Mouse (Mus musculus): Measurements from ENCODE around the gene Rasal2. TPM values are rescaled to one million over a fixed set of nuclear protein-coding genes. Genes with fewer than 3 reads are reported as not detected.

Gene Rasal2
- polyA plus RNA-seq, 1 experiment from 2014 or later, result 23.8 TPM

DNA sequence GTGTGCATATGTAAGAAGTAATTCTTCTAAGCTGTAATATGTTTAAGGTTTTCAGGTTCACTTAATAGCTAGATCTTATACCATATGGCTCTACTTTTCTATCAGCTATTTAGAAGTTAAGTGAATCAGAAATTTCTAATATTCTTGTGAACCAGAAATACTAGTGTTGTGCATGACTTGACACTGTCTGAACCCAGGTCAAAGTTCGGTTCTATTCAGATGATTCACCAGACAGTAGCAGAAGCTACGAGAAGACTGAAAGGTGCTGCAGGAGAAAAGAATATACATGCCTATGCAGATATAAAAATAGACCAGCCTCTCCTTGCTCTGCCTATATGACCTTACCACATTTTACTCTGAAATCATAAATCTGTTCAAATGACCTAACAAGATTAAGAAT lies 182.0 kb downstream of the Rasal2 start:
- no peak overlapping the region for H3K9ac ChIP-seq (ENCODE audit: low read length)
- no peaks in the 10 kb centered on the region for H3K36me3 ChIP-seq (ENCODE audit: control insufficient read depth, insufficient read depth, low read length)
- no peak overlapping the region for H3K4me2 ChIP-seq
- ATAC-seq (ENCODE audit: low FRiP score), result no peak
- H3K9me3 ChIP-seq (ENCODE audit: control insufficient read depth, low read length), result no peaks in the 10 kb centered on the region
- H3K27ac ChIP-seq (ENCODE audit: low read depth, low read length), result no peak overlapping the region
- no peak for DNase-seq (ENCODE audit: low spot score, missing footprints)
- H3K27me3 ChIP-seq (ENCODE audit: control insufficient read depth, insufficient read depth, low read length), result no peaks in the 10 kb centered on the region
- peaks cover 9% of the 10 kb centered on the region; the same call in 1 of the 2 replicates for H3K4me1 ChIP-seq (ENCODE audit: control insufficient read depth, insufficient read depth, low read length)
- WGBS, result 66% methylated on average over 2 of the region's 2 CpGs
- H3K4me3 ChIP-seq (ENCODE audit: low read depth, low read length), result no peak overlapping the region

DNA sequence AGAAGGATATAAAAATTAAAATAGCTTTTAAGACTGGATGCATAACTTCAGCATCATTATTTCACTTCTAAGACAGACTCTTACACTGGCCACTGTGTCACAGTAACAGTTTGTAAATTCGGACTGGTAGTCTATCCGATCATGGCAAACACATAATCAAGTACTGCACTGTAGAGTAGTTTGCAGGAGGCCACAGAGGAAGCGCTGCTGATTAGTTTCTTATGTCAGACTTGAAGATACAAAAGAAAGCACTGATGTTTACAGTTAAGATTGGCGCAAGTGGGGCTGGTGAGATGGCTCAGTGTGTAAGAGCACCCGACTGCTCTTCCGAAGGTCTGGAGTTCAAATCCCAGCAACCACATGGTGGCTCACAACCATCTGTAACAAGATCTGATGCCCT lies 187.4 kb downstream of the Rasal2 start:
- no peak for ATAC-seq (ENCODE audit: low FRiP score)
- no peak for DNase-seq (ENCODE audit: low spot score, missing footprints)
- Histone ChIP-seq H3K9ac (ENCODE audit: low read length) (no peak overlapping the region), H3K27me3 (ENCODE audit: control insufficient read depth, insufficient read depth, low read length) (no peaks in the 10 kb centered on the region), H3K4me2 (no peak overlapping the region), H3K9me3 (ENCODE audit: control insufficient read depth, low read length) (no peaks in the 10 kb centered on the region), H3K36me3 (ENCODE audit: control insufficient read depth, insufficient read depth, low read length) (no peaks in the 10 kb centered on the region), H3K4me3 (ENCODE audit: low read depth, low read length) (no peak overlapping the region), H3K4me1 (ENCODE audit: control insufficient read depth, insufficient read depth, low read length) (peaks cover 2% of the 10 kb centered on the region; the same call in 1 of the 2 replicates), H3K27ac (ENCODE audit: low read depth, low read length) (no peak overlapping the region)
- WGBS, result 93% methylated on average over 6 of the region's 6 CpGs

DNA sequence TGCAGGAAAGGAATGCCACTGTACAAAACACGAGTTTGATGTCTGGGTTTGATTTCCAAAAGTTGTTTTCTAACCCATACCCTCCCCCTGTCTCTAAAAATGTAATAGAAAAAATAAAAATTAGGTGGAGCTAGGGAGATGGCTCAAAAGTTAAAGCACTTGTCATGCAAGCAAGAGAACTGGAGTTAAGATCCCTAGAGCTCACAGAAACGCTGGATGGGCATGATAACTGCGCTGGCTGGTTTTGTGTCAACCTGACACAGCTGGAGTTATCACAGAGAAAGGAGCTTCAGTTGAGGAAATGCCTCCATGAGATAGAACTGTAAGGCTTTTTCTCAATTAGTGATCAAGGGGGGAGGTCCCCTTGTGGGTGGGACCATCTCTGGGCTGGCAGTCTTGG lies 191.5 kb downstream of the Rasal2 start:
- Histone ChIP-seq H3K27me3 (ENCODE audit: control insufficient read depth, insufficient read depth, low read length) (no peaks in the 10 kb centered on the region), H3K9me3 (ENCODE audit: control insufficient read depth, low read length) (no peaks in the 10 kb centered on the region), H3K4me3 (ENCODE audit: low read depth, low read length) (no peak overlapping the region), H3K36me3 (ENCODE audit: control insufficient read depth, insufficient read depth, low read length) (no peaks in the 10 kb centered on the region), H3K4me1 (ENCODE audit: control insufficient read depth, insufficient read depth, low read length) (no peaks in the 10 kb centered on the region), H3K27ac (ENCODE audit: low read depth, low read length) (no peak overlapping the region), H3K4me2 (no peak overlapping the region), H3K9ac (ENCODE audit: low read length) (no peak overlapping the region)
- DNase-seq (ENCODE audit: low spot score, missing footprints) (no peak), ATAC-seq (ENCODE audit: low FRiP score) (no peak)
- WGBS, result 89% methylated on average over 3 of the region's 3 CpGs

DNA sequence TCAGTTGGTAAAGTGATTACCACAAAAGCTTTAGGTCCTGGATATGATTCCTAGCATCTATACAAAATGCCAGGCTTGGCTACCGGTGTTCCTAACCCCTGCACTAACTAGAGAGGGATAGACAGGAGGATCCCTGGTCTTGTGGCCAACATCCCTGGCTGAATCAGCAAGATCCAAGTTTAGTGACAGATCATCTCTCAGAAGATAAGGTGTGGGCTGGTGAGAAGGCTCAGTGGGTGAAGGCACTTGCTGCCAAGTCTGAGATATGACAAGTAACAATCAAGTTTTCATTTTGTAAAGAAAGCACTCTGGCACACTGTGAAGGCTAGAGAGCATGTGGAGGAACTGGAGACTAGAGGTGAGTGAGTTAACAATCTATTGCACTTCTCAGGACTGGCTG lies 191.9 kb downstream of the Rasal2 start:
- WGBS, result 93% methylated on average over 1 of the region's 1 CpGs
- ATAC-seq (ENCODE audit: low FRiP score) (no peak), DNase-seq (ENCODE audit: low spot score, missing footprints) (no peak)
- Histone ChIP-seq H3K27ac (ENCODE audit: low read depth, low read length) (no peak overlapping the region), H3K4me2 (no peak overlapping the region), H3K36me3 (ENCODE audit: control insufficient read depth, insufficient read depth, low read length) (no peaks in the 10 kb centered on the region), H3K9ac (ENCODE audit: low read length) (no peak overlapping the region), H3K4me3 (ENCODE audit: low read depth, low read length) (no peak overlapping the region), H3K4me1 (ENCODE audit: control insufficient read depth, insufficient read depth, low read length) (no peaks in the 10 kb centered on the region), H3K9me3 (ENCODE audit: control insufficient read depth, low read length) (no peaks in the 10 kb centered on the region), H3K27me3 (ENCODE audit: control insufficient read depth, insufficient read depth, low read length) (no peaks in the 10 kb centered on the region)

DNA sequence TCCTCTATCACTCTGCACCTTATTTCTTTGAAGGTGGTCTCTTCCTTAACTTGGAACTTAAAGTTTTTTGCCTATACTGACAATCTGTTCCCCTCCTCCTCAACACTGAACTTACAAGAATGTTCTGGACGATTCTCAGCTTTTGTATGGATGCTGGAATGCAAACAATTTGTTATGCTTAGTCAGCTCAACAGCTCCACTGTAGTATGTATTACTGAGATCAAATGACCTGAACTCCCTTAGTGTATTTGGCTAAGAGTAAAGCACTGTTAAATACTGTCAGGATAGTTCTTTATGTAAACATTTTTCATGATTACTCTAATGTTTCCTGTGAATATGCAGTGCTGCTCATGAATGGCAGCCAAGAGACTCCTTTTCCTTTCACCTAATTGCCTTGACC lies 203.6 kb downstream of the Rasal2 start:
- no peaks in the 10 kb centered on the region for H3K36me3 ChIP-seq (ENCODE audit: control insufficient read depth, insufficient read depth, low read length)
- H3K27ac ChIP-seq (ENCODE audit: low read depth, low read length), result no peak overlapping the region
- no peak overlapping the region for H3K9ac ChIP-seq (ENCODE audit: low read length)
- 55% methylated on average over 1 of the region's 1 CpGs for WGBS
- no peaks in the 10 kb centered on the region for H3K4me1 ChIP-seq (ENCODE audit: control insufficient read depth, insufficient read depth, low read length)
- H3K4me2 ChIP-seq, result no peak overlapping the region
- H3K4me3 ChIP-seq (ENCODE audit: low read depth, low read length), result no peak overlapping the region
- H3K27me3 ChIP-seq (ENCODE audit: control insufficient read depth, insufficient read depth, low read length), result no peaks in the 10 kb centered on the region
- DNase-seq (ENCODE audit: low spot score, missing footprints) (no peak), ATAC-seq (ENCODE audit: low FRiP score) (no peak)
- H3K9me3 ChIP-seq (ENCODE audit: control insufficient read depth, low read length), result no peaks in the 10 kb centered on the region

DNA sequence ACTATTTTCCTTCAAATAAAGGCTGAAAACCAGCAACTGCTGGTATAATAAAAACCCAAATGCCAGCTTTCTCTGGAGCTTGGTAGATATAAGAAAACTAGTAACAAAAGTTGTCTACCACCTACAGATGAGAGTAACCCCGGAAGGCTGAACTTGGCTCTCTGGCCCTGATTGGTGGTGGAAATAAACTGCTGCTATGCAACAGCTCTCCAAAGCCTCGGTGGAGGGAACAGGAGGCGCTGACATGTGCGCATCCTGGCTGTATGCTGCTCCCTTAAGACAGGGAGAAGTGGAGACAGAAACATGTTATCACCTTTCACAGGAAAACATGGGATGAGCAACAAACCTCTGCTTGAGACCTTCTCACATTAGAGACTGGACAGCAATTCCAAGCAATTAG lies 206.7 kb downstream of the Rasal2 start:
- Histone ChIP-seq H3K4me2 (no peak overlapping the region), H3K4me3 (ENCODE audit: low read depth, low read length) (no peak overlapping the region), H3K27me3 (ENCODE audit: control insufficient read depth, insufficient read depth, low read length) (no peaks in the 10 kb centered on the region), H3K9ac (ENCODE audit: low read length) (no peak overlapping the region), H3K9me3 (ENCODE audit: control insufficient read depth, low read length) (no peaks in the 10 kb centered on the region), H3K36me3 (ENCODE audit: control insufficient read depth, insufficient read depth, low read length) (no peaks in the 10 kb centered on the region), H3K4me1 (ENCODE audit: control insufficient read depth, insufficient read depth, low read length) (no peaks in the 10 kb centered on the region), H3K27ac (ENCODE audit: low read depth, low read length) (no peak overlapping the region)
- DNase-seq (ENCODE audit: low spot score, missing footprints) (no peak), ATAC-seq (ENCODE audit: low FRiP score) (no peak)
- WGBS, result 80% methylated on average over 4 of the region's 4 CpGs

DNA sequence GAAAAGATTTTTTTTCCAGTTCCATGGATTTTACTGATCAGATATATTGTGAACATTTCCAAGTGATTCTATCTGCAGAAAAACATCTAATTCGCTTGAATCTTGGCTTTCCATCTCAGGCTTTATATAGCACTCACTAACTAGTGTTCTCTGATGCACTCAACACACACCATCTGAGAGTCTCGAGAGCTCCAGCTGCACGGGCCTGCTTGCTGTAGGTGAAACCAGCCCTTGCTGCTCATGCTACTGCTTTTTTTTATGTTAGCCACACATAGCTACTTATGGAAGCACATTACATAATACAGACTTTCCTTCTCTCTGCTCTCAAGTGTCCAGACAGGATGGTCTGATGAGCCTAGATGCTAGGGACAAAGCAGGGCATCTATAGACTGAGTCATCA lies 229.4 kb downstream of the Rasal2 start:
- no peak for DNase-seq (ENCODE audit: low spot score, missing footprints)
- Histone ChIP-seq H3K9ac (ENCODE audit: low read length) (no peak overlapping the region), H3K27ac (ENCODE audit: low read depth, low read length) (no peak overlapping the region), H3K4me3 (ENCODE audit: low read depth, low read length) (no peak overlapping the region), H3K4me1 (ENCODE audit: control insufficient read depth, insufficient read depth, low read length) (peaks cover 9% of the 10 kb centered on the region), H3K4me2 (no peak overlapping the region), H3K9me3 (ENCODE audit: control insufficient read depth, low read length) (no peaks in the 10 kb centered on the region), H3K27me3 (ENCODE audit: control insufficient read depth, insufficient read depth, low read length) (no peaks in the 10 kb centered on the region), H3K36me3 (ENCODE audit: control insufficient read depth, insufficient read depth, low read length) (no peaks in the 10 kb centered on the region)
- WGBS, result 60% methylated on average over 3 of the region's 3 CpGs
- ATAC-seq (ENCODE audit: low FRiP score), result no peak

DNA sequence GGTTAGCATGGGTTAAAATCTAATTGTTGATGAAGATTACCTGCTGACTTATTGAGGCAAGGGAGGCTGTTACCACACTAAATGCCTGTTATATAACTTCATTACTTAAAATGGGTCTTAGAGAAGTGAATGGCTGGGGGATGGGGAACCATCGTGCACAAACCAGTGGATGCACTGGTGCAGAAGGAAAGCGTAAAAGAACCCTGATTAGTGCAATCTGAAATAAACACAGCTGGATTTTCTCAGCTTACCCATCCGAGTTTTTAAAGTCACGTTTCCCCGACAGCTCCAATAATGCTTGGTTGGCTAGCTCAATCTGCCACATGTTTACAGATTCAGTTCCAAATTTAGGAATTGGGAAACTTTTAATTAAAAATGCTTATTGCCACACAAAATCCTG lies 230.0 kb downstream of the Rasal2 start:
- 20% methylated on average over 5 of the region's 5 CpGs for WGBS
- Histone ChIP-seq H3K4me3 (ENCODE audit: low read depth, low read length) (no peak overlapping the region), H3K36me3 (ENCODE audit: control insufficient read depth, insufficient read depth, low read length) (no peaks in the 10 kb centered on the region), H3K4me1 (ENCODE audit: control insufficient read depth, insufficient read depth, low read length) (peaks cover 9% of the 10 kb centered on the region), H3K27me3 (ENCODE audit: control insufficient read depth, insufficient read depth, low read length) (no peaks in the 10 kb centered on the region), H3K4me2 (no peak overlapping the region), H3K9ac (ENCODE audit: low read length) (no peak overlapping the region), H3K27ac (ENCODE audit: low read depth, low read length) (no peak overlapping the region), H3K9me3 (ENCODE audit: control insufficient read depth, low read length) (no peaks in the 10 kb centered on the region)
- DNase-seq (ENCODE audit: low spot score, missing footprints), result no peak
- ATAC-seq (ENCODE audit: low FRiP score), result no peak

DNA sequence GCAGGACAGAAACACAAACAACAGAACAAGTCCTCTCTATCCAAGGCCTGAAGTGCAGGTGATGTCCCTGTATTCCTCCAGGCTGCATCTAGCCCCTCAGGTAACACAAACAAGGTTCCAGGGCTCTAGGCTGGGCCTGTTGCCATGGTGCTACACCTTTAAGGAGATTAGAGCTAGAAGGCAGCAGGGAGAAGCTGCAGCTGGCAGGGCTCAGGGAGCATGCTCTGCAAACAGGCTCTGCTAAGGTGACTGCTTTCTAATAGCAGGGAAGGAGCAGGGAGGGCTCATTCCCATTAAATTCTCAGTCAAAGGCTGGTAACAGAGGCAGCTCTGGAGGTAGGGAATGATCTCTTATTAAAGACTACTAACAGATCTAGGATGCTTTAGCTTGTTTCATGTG lies 231.3 kb downstream of the Rasal2 start:
- ATAC-seq (ENCODE audit: low FRiP score) (peak; percentile 24; the same call in 1 of the 2 replicates), DNase-seq (ENCODE audit: low spot score, missing footprints) (no peak)
- Histone ChIP-seq H3K9ac (ENCODE audit: low read length) (no peak overlapping the region), H3K9me3 (ENCODE audit: control insufficient read depth, low read length) (no peaks in the 10 kb centered on the region), H3K27ac (ENCODE audit: low read depth, low read length) (no peak overlapping the region), H3K4me2 (no peak overlapping the region), H3K4me1 (ENCODE audit: control insufficient read depth, insufficient read depth, low read length) (peaks cover 9% of the 10 kb centered on the region), H3K27me3 (ENCODE audit: control insufficient read depth, insufficient read depth, low read length) (no peaks in the 10 kb centered on the region), H3K4me3 (ENCODE audit: low read depth, low read length) (no peak overlapping the region), H3K36me3 (ENCODE audit: control insufficient read depth, insufficient read depth, low read length) (no peaks in the 10 kb centered on the region)
